Mouse (Mus musculus) heart, adult 2 months (tissue): ENCODE data around the gene Gm20403.

Experiments used
- CTCF ChIP-seq: fragments of 200-600 bp; IDR thresholded peaks from 2 replicates; pipeline ENCODE4 v1.8.1; 2022; ENCODE audit warnings: antibody characterized with exemption, mild to moderate bottlenecking, moderate library complexity
- EP300 ChIP-seq: fragments of 200-500 bp; IDR thresholded peaks from 2 replicates; pipeline ENCODE4 v1.6.1; 2011; ENCODE audit warnings: low read depth, low read length, control low read depth; ENCODE audit not compliant: insufficient read depth
- POLR2A ChIP-seq: fragments of 200-500 bp; IDR thresholded peaks from 2 replicates; pipeline ENCODE4 v1.6.1; 2011; ENCODE audit warnings: mild to moderate bottlenecking, low read depth, low read length, control low read depth; ENCODE audit not compliant: insufficient read depth

GRCm38 (mm10) chr12:54959569-54959968 is 26.8 kb downstream of the Gm20403 start:
- TF ChIP-seq CTCF: no peak
- TF ChIP-seq POLR2A: no peak
- no peak for TF ChIP-seq EP300
